Mouse (Mus musculus) thymus, postnatal 4 days (tissue): ENCODE results near the gene Acaca.

ENCODE experiments used
- DNase-seq: peaks from one replicate; pipeline ENCODE4 v3.0.0; 2021

Acaca gene

GRCm38 (mm10) chr11:84156535-84157262, 27.2 kb downstream of the Acaca start:
- DNase-seq = no peak

DNA sequence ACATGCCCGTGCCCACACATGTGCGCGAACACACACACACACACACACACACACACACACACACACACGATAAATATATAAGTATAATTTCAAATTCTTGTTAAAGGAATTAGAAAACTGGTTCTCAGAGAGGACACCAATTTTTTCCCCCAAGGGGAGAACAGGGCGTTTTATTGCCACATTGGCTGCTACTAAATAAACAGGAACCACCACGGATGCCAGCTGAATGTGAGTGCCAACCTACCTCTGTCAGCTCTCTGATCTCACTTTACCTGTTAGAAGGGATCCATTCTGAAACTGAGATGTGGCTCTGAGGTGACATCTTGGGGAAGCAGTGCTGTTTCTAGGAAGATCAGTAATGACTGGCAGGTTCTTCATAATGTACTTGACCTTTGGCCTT, 34.7 kb downstream of the Acaca start:
- DNase-seq = no peak

- no peak for DNase-seq
These were observed 35.1 kb downstream of the Acaca start for GRCm38 (mm10) chr11:84164561-84164960.

DNA sequence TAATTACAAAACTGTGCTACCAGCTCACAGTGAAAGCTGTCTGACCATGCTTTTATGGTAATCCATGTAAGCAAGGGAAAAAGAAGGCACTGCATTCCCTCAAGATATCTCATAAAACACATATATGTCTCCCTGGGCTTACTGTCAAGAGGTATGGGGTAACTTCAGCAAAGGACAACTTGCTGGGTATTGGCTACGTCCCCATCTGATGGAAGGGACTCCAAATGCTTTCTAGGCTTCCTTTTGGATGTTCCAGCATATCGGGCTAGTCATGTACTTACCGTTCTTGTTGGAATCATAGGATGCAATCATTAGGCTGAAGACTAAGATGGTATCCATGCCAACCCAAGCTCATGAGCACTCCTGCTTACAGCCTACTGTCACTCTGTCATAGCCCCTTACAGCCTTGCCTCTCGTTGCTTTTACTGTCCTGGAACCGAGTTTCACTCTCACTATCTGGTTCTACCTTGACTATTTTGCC, 37.6 kb downstream of the Acaca start, which contains the start of gene Gm11437:
Gm11437 (minus strand) TSS at position 431 of the 481 bp plus-strand sequence.
- no peak for DNase-seq

- DNase-seq = peak; percentile 52
These were observed 39.3 kb downstream of the Acaca start for GRCm38 (mm10) chr11:84168701-84169288.

- no peak for DNase-seq
These were observed 43.3 kb downstream of the Acaca start for GRCm38 (mm10) chr11:84172539-84173435.

GRCm38 (mm10) chr11:84178571-84178970, 49.1 kb downstream of the Acaca start:
- no peak for DNase-seq

DNA sequence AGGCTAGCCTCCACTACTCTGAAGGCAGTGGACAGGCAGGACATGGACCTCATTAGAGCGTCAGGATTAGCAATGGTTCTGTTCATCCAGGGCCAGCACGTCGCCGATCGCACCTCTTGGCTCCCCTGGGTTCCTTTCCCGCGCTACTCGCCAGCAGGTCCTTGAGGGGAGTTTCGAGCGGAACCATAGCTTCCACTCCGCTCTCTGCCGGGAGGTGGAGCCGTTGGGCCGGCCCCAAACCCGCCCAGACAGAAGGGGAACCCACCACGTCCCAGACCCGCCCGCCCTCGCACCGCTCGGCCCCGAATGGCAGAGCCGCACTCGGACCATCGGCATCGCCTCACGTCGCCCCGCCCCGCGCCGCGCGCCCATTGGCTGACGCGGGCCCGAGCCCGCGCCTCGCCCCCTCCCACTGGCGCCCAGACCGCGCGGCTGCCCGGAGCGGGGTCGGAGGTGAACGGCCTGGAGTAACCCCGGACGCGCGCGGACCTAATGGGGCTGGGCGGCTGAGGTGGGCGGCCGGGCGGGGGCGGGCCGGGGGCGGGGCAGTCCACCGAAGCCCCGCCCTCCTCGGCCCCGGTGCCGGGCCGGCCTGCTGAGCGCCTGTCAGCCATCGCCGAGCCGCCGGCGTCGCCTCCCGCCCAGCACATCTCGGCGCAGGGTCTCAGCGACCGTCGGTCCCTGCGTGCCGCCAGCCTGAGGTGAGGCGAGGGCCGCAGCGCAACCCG, 49.9 kb downstream of the Acaca start:
- peak; percentile 89 for DNase-seq

DNA sequence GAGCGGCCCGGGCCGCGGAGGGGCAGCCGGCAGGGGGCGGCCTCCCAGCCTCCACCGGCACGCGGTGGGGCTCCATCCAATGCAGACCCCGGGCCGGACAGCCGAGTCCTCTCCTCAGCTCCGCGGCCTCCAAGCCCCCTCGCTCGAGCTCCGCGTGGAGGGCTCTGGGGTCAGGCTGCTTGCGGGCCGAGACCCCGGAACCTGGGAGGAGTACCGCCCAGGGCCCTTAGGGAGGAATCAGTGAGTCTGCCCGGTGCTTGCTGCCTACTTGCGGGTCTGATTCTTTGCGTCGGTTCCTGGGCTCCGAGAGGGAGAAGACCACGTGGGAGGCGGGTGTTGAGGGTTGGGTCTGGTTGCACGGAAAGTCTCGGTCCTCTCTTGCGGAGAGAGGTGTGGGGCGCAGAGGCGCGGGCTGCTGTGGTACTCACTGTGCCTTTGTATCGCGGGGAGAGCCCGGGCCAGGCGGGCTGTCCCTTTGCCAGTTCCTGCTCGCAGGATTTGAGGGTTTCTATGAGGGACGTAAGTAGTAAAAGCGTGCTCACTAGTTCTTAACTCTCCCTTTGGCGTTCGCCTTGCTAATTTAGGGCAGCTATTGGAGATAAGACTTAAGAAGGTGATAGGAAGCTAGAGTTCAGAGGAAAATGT, 50.6 kb downstream of the Acaca start:
- DNase-seq = peak; percentile 72

DNA sequence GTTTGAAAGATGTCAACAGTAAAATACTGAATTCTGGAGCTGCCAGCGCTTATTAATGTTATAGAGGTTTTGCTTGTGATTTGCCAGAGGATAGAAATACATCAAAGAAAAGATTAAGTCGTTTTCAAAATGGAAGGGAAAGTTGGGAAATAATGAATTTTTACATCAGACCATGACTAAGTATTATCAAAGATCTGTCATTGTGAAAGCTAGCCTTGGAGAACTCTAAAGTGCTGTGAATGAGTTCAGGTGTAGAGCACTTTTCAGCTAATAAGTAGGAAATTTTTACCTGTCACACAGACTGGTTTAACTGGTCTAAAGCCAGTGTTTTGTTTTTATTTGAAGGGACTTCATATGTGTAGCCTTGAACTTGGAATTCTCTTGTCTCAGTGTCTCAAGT, 51.8 kb downstream of the Acaca start:
- no peak for DNase-seq

DNA sequence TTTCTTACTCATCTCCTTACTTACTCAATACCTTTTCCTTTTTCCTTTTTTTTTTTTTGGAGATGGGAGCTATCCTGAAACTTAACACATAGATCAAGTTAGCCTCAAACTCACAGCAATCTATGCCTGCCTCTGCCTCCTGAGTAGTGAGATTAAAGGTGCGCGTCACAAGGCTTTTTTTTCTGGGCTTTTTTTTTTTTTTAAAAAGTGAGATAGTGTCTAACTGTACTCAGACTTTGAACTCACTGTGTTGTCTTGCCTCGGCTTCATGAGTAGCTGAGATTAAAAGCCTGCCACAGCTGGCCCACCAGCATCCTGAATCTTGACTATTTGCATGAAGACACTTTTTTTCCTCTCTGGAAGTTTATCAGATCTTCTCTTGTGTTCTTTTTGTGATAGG, 59.1 kb downstream of the Acaca start:
- no peak for DNase-seq

DNA sequence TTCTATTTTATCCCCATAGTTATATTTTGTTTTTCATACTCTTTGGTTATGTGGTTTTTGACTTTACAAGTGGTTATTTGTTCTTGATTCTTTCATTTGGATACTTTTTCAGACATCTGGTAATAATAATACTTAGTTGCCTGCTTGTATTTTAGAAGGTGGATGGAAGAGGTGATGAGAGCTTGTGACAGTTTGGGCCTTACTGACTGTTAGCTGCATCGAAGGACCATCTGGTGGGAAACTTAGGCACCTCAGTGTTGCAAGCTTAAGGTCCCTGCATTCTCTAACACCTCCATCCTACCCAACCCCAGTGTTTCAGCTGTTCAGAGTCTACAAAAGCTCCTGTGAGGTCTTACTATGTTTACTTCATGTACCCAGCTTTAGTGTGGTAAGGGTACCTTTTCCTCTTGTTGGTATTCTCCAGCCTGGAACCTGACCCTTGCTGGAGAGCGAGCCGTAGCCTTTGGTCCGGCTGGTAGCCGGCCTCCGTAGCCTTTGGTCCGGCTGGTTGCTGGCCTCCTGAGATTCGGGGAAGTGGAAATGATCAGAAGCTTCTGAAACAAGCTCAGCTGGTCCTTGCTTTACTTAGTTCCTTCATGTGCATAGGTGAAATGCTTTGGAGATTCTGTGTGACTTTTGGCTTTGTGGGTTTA, 61.2 kb downstream of the Acaca start:
- DNase-seq = no peak

- DNase-seq = no peak
These were observed 63.8 kb downstream of the Acaca start for GRCm38 (mm10) chr11:84193249-84193648.

- no peak for DNase-seq
These were observed 65.3 kb downstream of the Acaca start for GRCm38 (mm10) chr11:84194751-84195150.

DNA sequence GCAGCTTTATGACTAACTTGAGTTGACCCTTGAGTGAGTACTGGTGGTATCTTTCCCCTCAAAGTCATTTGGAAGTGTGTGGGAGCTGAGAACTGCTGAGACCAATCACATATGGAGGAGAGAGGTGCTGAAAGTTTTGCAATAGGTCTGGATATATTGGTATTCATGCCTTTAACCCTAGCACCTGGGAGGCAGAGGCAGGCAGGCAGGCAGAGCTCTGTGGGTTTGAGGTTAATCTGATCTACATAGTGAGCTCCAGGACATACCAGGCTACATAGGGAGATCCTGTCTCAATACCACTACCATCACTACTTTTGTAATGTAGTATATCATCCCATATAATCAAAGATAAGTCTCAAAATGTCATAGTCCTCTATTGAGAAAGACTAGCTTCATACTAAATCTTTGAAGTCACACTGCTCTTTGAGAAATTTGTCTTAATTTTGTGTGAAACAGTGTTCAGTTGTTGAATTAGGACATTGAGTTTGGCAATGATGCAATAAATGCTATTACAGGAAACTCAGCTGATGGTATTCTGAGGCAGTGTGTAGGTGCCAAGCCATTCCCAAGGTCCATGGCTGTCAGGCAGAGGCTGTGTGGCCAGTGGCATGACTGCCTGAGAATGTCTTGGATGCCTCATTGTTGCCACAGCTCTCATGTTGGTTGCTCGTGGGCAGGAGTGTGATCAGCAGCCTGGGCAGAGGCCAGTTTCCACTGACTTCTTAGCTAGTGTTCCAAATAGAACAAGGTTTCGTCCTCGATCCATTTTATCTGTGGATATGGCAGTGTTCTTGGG, 68.3 kb downstream of the Acaca start:
- no peak for DNase-seq

DNA sequence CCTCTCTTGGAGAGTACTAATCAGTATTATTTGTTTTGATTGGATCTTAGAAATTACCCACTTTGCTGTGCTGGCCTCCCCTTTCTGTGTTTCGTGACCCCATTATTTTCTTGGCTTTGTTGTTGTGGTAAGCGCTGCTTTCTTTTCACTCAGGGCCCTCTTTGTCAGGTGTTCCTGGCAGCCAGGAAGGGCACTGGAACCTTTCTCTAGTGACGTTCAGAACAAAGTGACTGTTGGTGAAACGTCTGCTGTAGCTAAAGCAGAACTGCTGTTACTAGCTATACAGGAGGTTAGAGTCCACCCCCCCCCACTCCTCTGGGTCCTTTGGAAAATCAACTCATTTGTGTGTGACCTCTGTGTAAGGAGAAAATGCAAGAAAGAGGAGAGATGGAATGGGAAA, 76.3 kb downstream of the Acaca start:
- DNase-seq = peak; percentile 48

DNA sequence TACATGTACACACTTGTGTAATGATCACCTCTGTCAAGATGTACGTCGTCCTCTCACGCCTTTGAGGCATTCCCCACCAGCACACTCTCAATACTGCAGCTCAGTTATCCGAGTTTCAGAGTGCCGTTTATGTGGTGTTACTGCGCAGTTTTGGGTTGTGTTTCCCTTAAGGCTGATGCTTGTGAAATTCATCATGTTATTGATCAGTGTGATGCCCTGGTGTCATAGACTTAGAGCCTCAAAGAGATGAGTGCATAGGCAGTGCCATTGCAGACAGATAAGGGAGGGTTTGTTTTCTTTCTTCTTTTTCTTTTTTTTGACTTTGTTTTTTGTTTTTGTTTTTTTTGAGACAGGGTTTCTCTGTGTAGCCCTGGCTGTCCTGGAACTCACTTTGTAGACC, 81.4 kb downstream of the Acaca start:
- no peak for DNase-seq

GRCm38 (mm10) chr11:84218951-84219350, 89.5 kb downstream of the Acaca start:
- no peak for DNase-seq

GRCm38 (mm10) chr11:84243562-84243961, 114.1 kb downstream of the Acaca start:
- DNase-seq = peak; percentile 80

- no peak for DNase-seq
These were observed 117.9 kb downstream of the Acaca start for GRCm38 (mm10) chr11:84247370-84247769.

DNA sequence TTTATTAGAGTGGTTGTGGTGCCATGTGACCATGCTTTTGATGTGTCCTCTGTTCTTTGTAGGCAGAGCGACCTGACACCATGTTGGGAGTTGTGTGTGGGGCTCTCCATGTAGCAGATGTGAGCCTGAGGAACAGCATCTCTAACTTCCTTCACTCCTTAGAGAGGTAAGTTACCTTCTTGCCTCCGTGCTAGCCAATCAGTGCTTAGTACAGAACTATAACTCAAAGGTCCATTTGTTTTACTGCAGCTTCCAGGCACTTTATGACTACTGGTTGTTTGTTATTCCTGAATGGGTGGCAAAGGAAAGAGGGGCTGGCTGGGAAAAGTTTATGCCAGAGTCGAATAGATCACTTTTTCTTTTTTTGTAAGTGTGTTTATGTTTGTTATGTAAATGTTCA, 121.7 kb downstream of the Acaca start:
- no peak for DNase-seq
